Mouse (Mus musculus) MEL (cell line): Measurements from ENCODE around the gene Dmtf1.

Source experiments
- CTCF ChIP-seq, 3 experiments: IDR thresholded peaks in 2 of 3; conservative IDR thresholded peaks in 1 of 3; 2 replicates each; pipeline ENCODE4 v1.5.1; 2011 to 2012; ENCODE audit warnings: low read length in 3 of 3, low read depth in 2 of 3, mild to moderate bottlenecking in 2 of 3, improper control_type of control experiment in 1 of 3, inconsistent platforms in 1 of 3, mixed read lengths in 1 of 3, moderate library complexity in 1 of 3; ENCODE audit not compliant: control insufficient read depth in 1 of 3, insufficient read depth in 1 of 3, poor library complexity in 1 of 3, severe bottlenecking in 1 of 3
- ELF1 ChIP-seq: IDR thresholded peaks from 2 replicates; pipeline ENCODE4 v1.6.1; 2014; ENCODE audit warnings: low read depth, mild to moderate bottlenecking, inconsistent platforms, low read length, improper control_type of control experiment, moderate library complexity
- EP300 ChIP-seq, 2 experiments: IDR thresholded peaks; 2 replicates each; pipeline ENCODE4 v1.6.1; 2011; ENCODE audit warnings: improper control_type of control experiment in 2 of 2, low read length in 2 of 2, low read depth in 1 of 2, mild to moderate bottlenecking in 1 of 2
- GATA1 ChIP-seq: IDR thresholded peaks from 2 replicates; pipeline ENCODE4 v1.6.1; 2011; ENCODE audit warnings: low read depth, low read length, improper control_type of control experiment
- HCFC1 ChIP-seq: IDR thresholded peaks from 2 replicates; pipeline ENCODE4 v1.6.1; 2012; ENCODE audit warnings: low read depth, mild to moderate bottlenecking, inconsistent platforms, low read length, improper control_type of control experiment, moderate library complexity
- MXI1 ChIP-seq: IDR thresholded peaks from 2 replicates; pipeline ENCODE4 v1.6.1; 2011; ENCODE audit warnings: mild to moderate bottlenecking, low read depth, low read length, improper control_type of control experiment
- MYB ChIP-seq: IDR thresholded peaks from 2 replicates; pipeline ENCODE4 v1.6.1; 2011; ENCODE audit warnings: mild to moderate bottlenecking, low read depth, low read length, improper control_type of control experiment
- NELFE ChIP-seq: IDR thresholded peaks from 2 replicates; pipeline ENCODE4 v1.6.1; 2011; ENCODE audit warnings: low read depth, low read length, improper control_type of control experiment
- POLR2A ChIP-seq, 2 experiments: IDR thresholded peaks; 2 replicates each; pipeline ENCODE4 v1.6.1; 2011 to 2012; ENCODE audit warnings: low read length in 2 of 2, mild to moderate bottlenecking in 2 of 2, control low read depth in 1 of 2, improper control_type of control experiment in 1 of 2, low read depth in 1 of 2, moderate library complexity in 1 of 2; ENCODE audit not compliant: control insufficient read depth in 1 of 2, insufficient read depth in 1 of 2, poor library complexity in 1 of 2
- SIN3A ChIP-seq: IDR thresholded peaks from 2 replicates; pipeline ENCODE4 v1.6.1; 2012; ENCODE audit warnings: low read length, improper control_type of control experiment, inconsistent platforms
- TBP ChIP-seq: IDR thresholded peaks from 2 replicates; pipeline ENCODE4 v1.8.0; 2011; ENCODE audit warnings: low read depth, low read length, improper control_type of control experiment
- TCF12 ChIP-seq: IDR thresholded peaks from 2 replicates; pipeline ENCODE4 v1.6.1; 2014; ENCODE audit warnings: low read depth, mild to moderate bottlenecking, inconsistent platforms, low read length, improper control_type of control experiment, moderate library complexity
- USF1 ChIP-seq: IDR thresholded peaks from 2 replicates; pipeline ENCODE4 v1.6.1; 2014; ENCODE audit warnings: low read depth, mild to moderate bottlenecking, inconsistent platforms, low read length, improper control_type of control experiment, moderate library complexity

DNA sequence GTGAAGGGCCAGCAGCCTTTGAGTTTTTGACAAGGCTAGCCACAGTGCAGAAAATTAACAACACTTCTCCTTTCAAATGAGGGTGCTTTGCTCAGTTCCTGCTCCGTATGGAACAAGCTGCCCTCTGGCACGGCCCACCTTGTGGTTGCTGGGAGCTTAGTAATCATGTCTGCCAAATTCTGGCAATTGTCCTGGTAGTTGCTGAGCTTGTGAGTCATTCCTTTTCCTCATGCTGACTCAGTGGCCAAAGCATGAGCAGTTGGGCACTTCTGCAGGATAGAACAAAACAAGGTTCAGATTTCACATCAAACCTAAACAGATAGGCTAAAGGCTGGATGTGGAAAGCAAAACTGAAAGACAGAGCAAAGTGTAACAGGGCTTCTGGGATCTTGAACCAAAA, 92.7 kb downstream of the Dmtf1 start:
- TF ChIP-seq NELFE (no peak), TCF12 (no peak), TBP (no peak), MXI1 (no peak), GATA1 (no peak), POLR2A (IDR thresholded peaks at IDR 0.05; ENCODE audit: control insufficient read depth in 1 of 2, insufficient read depth in 1 of 2, low read depth in 1 of 2, low read length in 2 of 2, poor library complexity in 1 of 2) (no peak), EP300 (IDR thresholded peaks at IDR 0.05; ENCODE audit: low read depth in 1 of 2, low read length in 2 of 2) (0 out of 4 replicates have a peak, but pooled peaks of 1 of the 2 experiments have one; percentile 13), ELF1 (no peak), USF1 (no peak), HCFC1 (no peak), SIN3A (no peak), CTCF (IDR thresholded peaks at IDR 0.05 in 2 of 3, conservative IDR thresholded peaks at IDR 0.05 in 1 of 3; ENCODE audit: control insufficient read depth in 1 of 3, insufficient read depth in 1 of 3, low read depth in 2 of 3, low read length in 3 of 3, poor library complexity in 1 of 3, severe bottlenecking in 1 of 3) (no peak), MYB (no peak)
